Comparison of ENCODE assay signal across 8 mouse cellular contexts in genomic region chr4:148288055-148288549, GRCm38 (mm10). TPM values are rescaled to one million over a fixed set of nuclear protein-coding genes. Genes with fewer than 3 reads are reported as not detected.
DNase-seq lines count a peak whose midpoint lies in the region; ATAC-seq and TF ChIP-seq lines count a peak whose summit lies in the region.

No protein-coding gene starts in this region.

- peak; percentile 88 for DNase-seq in kidney, postnatal 0 days (ENCODE audit: low spot score)
- DNase-seq in liver = peak; percentile 78
- peak; percentile 96 for DNase-seq in midbrain, postnatal 0 days (ENCODE audit: low spot score)
- peak; percentile 82 for DNase-seq in stomach, postnatal 0 days (ENCODE audit: low spot score)

- H3K4me1 ChIP-seq in ES-Bruce4 (ENCODE audit: control insufficient read depth, insufficient read depth, low read length) = no peaks in the 10 kb centered on the region
- H3K4me1 ChIP-seq in forebrain, embryonic 12.5 days = peaks cover 70% of the 10 kb centered on the region
- peaks cover 7% of the 10 kb centered on the region for H3K4me1 ChIP-seq in heart, embryonic 15.5 days (replicated peaks)
- H3K4me1 ChIP-seq in kidney, postnatal 0 days (replicated peaks; ENCODE audit: insufficient read depth, low read length) = peaks cover 5% of the 10 kb centered on the region; the same call in 1 of the 2 replicates
- H3K4me1 ChIP-seq in midbrain, postnatal 0 days (ENCODE audit: insufficient read depth, low read length) = peaks cover 19% of the 10 kb centered on the region; the same call in 1 of the 2 replicates
- H3K4me1 ChIP-seq in stomach, postnatal 0 days (replicated peaks; ENCODE audit: control insufficient read depth, insufficient read depth) = no peaks in the 10 kb centered on the region

- no peaks in the 10 kb centered on the region for H3K27me3 ChIP-seq in ES-Bruce4 (ENCODE audit: control insufficient read depth, insufficient read depth, low read length, poor library complexity, severe bottlenecking)
- peaks cover 43% of the 10 kb centered on the region for H3K27me3 ChIP-seq in forebrain, embryonic 12.5 days
- peaks cover 62% of the 10 kb centered on the region for H3K27me3 ChIP-seq in heart, embryonic 15.5 days
- H3K27me3 ChIP-seq in kidney, postnatal 0 days (ENCODE audit: insufficient read depth, low read length) = peaks cover 20% of the 10 kb centered on the region
- no peaks in the 10 kb centered on the region for H3K27me3 ChIP-seq in midbrain, postnatal 0 days (ENCODE audit: insufficient read depth, low read length)
- peaks cover 15% of the 10 kb centered on the region for H3K27me3 ChIP-seq in stomach, postnatal 0 days (ENCODE audit: control insufficient read depth, insufficient read depth, low read length)

- H3K36me3 ChIP-seq in ES-Bruce4 (ENCODE audit: control insufficient read depth, insufficient read depth, low read length, poor library complexity, severe bottlenecking) = no peaks in the 10 kb centered on the region
- no peaks in the 10 kb centered on the region for H3K36me3 ChIP-seq in forebrain, embryonic 12.5 days (replicated peaks)
- no peaks in the 10 kb centered on the region for H3K36me3 ChIP-seq in heart, embryonic 15.5 days
- no peaks in the 10 kb centered on the region for H3K36me3 ChIP-seq in kidney, postnatal 0 days (ENCODE audit: insufficient read depth, low read length)
- H3K36me3 ChIP-seq in midbrain, postnatal 0 days (ENCODE audit: insufficient read depth, low read length) = no peaks in the 10 kb centered on the region
- H3K36me3 ChIP-seq in stomach, postnatal 0 days (ENCODE audit: control insufficient read depth, insufficient read depth, low read length) = no peaks in the 10 kb centered on the region

- no peaks in the 10 kb centered on the region for H3K9me3 ChIP-seq in ES-Bruce4 (replicated peaks; ENCODE audit: control insufficient read depth, insufficient read depth, low read length, poor library complexity, severe bottlenecking)
- H3K9me3 ChIP-seq in forebrain, embryonic 12.5 days = no peaks in the 10 kb centered on the region
- no peaks in the 10 kb centered on the region for H3K9me3 ChIP-seq in heart, embryonic 15.5 days (replicated peaks)
- no peaks in the 10 kb centered on the region for H3K9me3 ChIP-seq in kidney, postnatal 0 days (replicated peaks; ENCODE audit: low read length)
- no peaks in the 10 kb centered on the region for H3K9me3 ChIP-seq in midbrain, postnatal 0 days (ENCODE audit: low read length)
- H3K9me3 ChIP-seq in stomach, postnatal 0 days (ENCODE audit: control insufficient read depth, low read length) = no peaks in the 10 kb centered on the region

- peak overlapping the region; percentile 43 for H3K9ac ChIP-seq in ES-Bruce4 (ENCODE audit: low read depth, poor library complexity, severe bottlenecking)
- H3K9ac ChIP-seq in forebrain, embryonic 12.5 days = peak overlapping the region; percentile 71
- no peak overlapping the region for H3K9ac ChIP-seq in heart, embryonic 15.5 days
- 0 out of 2 replicates have a peak overlapping the region, but pooled peaks have one; percentile 23 for H3K9ac ChIP-seq in kidney, postnatal 0 days (ENCODE audit: low read depth, low read length)
- H3K9ac ChIP-seq in midbrain, postnatal 0 days (replicated peaks; ENCODE audit: low read length, poor library complexity, severe bottlenecking) = peak overlapping the region; percentile 55
- H3K9ac ChIP-seq in stomach, postnatal 0 days (ENCODE audit: low read length) = no peak overlapping the region

- no peak; the same call in 1 of the 2 replicates for TF ChIP-seq EP300 in ES-Bruce4 (IDR thresholded peaks at IDR 0.05; ENCODE audit: insufficient read depth, low read depth, low read length)
- TF ChIP-seq EP300 in stomach, postnatal 0 days (optimal IDR thresholded peaks at IDR 0.05) = no peak

- H3K27ac ChIP-seq in ES-Bruce4 (ENCODE audit: insufficient read depth, low read length) = no peak overlapping the region
- H3K27ac ChIP-seq in forebrain, embryonic 12.5 days = peak overlapping the region; percentile 60; the same call in 1 of the 2 replicates
- no peak overlapping the region for H3K27ac ChIP-seq in heart, embryonic 15.5 days
- H3K27ac ChIP-seq in kidney, postnatal 0 days = no peak overlapping the region
- H3K27ac ChIP-seq in midbrain, postnatal 0 days (ENCODE audit: low read depth, low read length) = peak overlapping the region; percentile 44; the same call in 1 of the 2 replicates
- H3K27ac ChIP-seq in stomach, postnatal 0 days (replicated peaks) = no peak overlapping the region

- WGBS in forebrain, embryonic 12.5 days = 2% methylated on average over 32 of the region's 32 CpGs
- 3% methylated on average over 32 of the region's 32 CpGs for WGBS in heart, embryonic 15.5 days
- 4% methylated on average over 21 of the region's 32 CpGs for WGBS in kidney, postnatal 0 days
- 2% methylated on average over 29 of the region's 32 CpGs for WGBS in midbrain, postnatal 0 days
- WGBS in stomach, postnatal 0 days = 4% methylated on average over 22 of the region's 32 CpGs

- ATAC-seq in cerebellum, adult (ENCODE audit: insufficient number of reproducible peaks, low FRiP score, low TSS enrichment) = peak; percentile 85
- ATAC-seq in forebrain, embryonic 12.5 days (ENCODE audit: low FRiP score) = peak; percentile 93
- peak; percentile 44; the same call in 1 of the 2 replicates for ATAC-seq in heart, embryonic 15.5 days (replicated peaks; ENCODE audit: insufficient number of reproducible peaks, insufficient read depth, low FRiP score, low read depth)
- peak; percentile 80 for ATAC-seq in kidney, postnatal 0 days (replicated peaks; ENCODE audit: low FRiP score, low read depth)
- ATAC-seq in midbrain, postnatal 0 days (ENCODE audit: low FRiP score) = peak; percentile 89
- peak; percentile 86 for ATAC-seq in stomach, postnatal 0 days (ENCODE audit: low FRiP score, low TSS enrichment)

- TF ChIP-seq CTCF in ES-Bruce4 (IDR thresholded peaks at IDR 0.05; ENCODE audit: low read depth, low read length) = peak; percentile 98
- peak; percentile 99 for TF ChIP-seq CTCF in kidney, postnatal 0 days (IDR thresholded peaks at IDR 0.05; ENCODE audit: low read depth)
- TF ChIP-seq CTCF in midbrain, postnatal 0 days (IDR thresholded peaks at IDR 0.05) = peak; percentile 100
- TF ChIP-seq CTCF in stomach, postnatal 0 days (IDR thresholded peaks at IDR 0.05; ENCODE audit: low read depth) = peak; percentile 91

- 0 out of 2 replicates have a peak overlapping the region, but pooled peaks have one; percentile 3 for H3K4me3 ChIP-seq in ES-Bruce4 (ENCODE audit: low read depth, low read length)
- H3K4me3 ChIP-seq in forebrain, embryonic 12.5 days (replicated peaks) = peak overlapping the region; percentile 60
- H3K4me3 ChIP-seq in heart, embryonic 15.5 days = peak overlapping the region; percentile 37
- peak overlapping the region; percentile 26 for H3K4me3 ChIP-seq in kidney, postnatal 0 days (replicated peaks; ENCODE audit: low read depth, low read length)
- H3K4me3 ChIP-seq in midbrain, postnatal 0 days (ENCODE audit: low read depth, low read length) = peak overlapping the region; percentile 50
- peak overlapping the region; percentile 29 for H3K4me3 ChIP-seq in stomach, postnatal 0 days (ENCODE audit: low read depth, low read length)

- no peak for TF ChIP-seq POLR2A in ES-Bruce4 (IDR thresholded peaks at IDR 0.05; ENCODE audit: insufficient read depth, low read length)

- peak overlapping the region; percentile 87 for H3K4me2 ChIP-seq in forebrain, embryonic 12.5 days
- peak overlapping the region; percentile 62 for H3K4me2 ChIP-seq in heart, embryonic 15.5 days
- peak overlapping the region; percentile 63 for H3K4me2 ChIP-seq in kidney, postnatal 0 days (ENCODE audit: low read length)
- peak overlapping the region; percentile 93 for H3K4me2 ChIP-seq in midbrain, postnatal 0 days (ENCODE audit: low read depth, low read length, poor library complexity, severe bottlenecking)
- peak overlapping the region; percentile 54 for H3K4me2 ChIP-seq in stomach, postnatal 0 days (replicated peaks; ENCODE audit: low read depth)

RNA-seq across cellular contexts. Expression of gene Disp3, which starts 0.3 kb away (rescaled TPM):
- polyA plus RNA-seq in ES-Bruce4 (2011; ENCODE audit: insufficient read depth, insufficient read length, low read depth, missing spikeins) = 0.56 and 1.0 TPM in 2 replicates
- 4.8 and 4.9 TPM in 2 replicates for polyA plus RNA-seq in forebrain, embryonic 12.5 days (2016; fragmentation: Nextera tagmentation; extraction: Ambion mirVana)
- 0.05 TPM in 1 of 2 replicates, not detected in the other for polyA plus RNA-seq in heart, embryonic 15.5 days (2015; fragmentation: Nextera tagmentation; extraction: Ambion mirVana)
- polyA plus RNA-seq in kidney, postnatal 0 days (2015; fragmentation: Nextera tagmentation; extraction: Ambion mirVana) = 0.15 and 0.21 TPM in 2 replicates
- total RNA-seq in midbrain, postnatal 0 days (2014; rRNA removed) = 19.7 and 25.1 TPM in 2 replicates
- 6.8 and 7.8 TPM in 2 replicates for polyA plus RNA-seq in midbrain, postnatal 0 days (2015; fragmentation: Nextera tagmentation; extraction: Ambion mirVana)
- polyA plus RNA-seq in stomach, postnatal 0 days (2015; fragmentation: Nextera tagmentation; extraction: Ambion mirVana) = 0.04 and 0.06 TPM in 2 replicates

Comparison
In these comparisons a context has a peak if more than half of its experiments do, and no peak if none do; other contexts are left out.
1. H3K27ac ChIP-seq: peak in forebrain, embryonic 12.5 days (single experiment) and midbrain, postnatal 0 days (single experiment); none in ES-Bruce4 (single experiment), heart, embryonic 15.5 days (single experiment), kidney, postnatal 0 days (single experiment) and stomach, postnatal 0 days (single experiment).
2. H3K4me3 ChIP-seq: peak in every context shown above with its lines; median percentile 60 in forebrain, embryonic 12.5 days; 50 in midbrain, postnatal 0 days; 37 in heart, embryonic 15.5 days; 29 in stomach, postnatal 0 days; 26 in kidney, postnatal 0 days; 3 in ES-Bruce4.
3. H3K9ac ChIP-seq: peak in ES-Bruce4 (single experiment), forebrain, embryonic 12.5 days (single experiment), kidney, postnatal 0 days (single experiment) and midbrain, postnatal 0 days (single experiment); none in heart, embryonic 15.5 days (single experiment) and stomach, postnatal 0 days (single experiment).
4. Peak in every context shown above with its lines, with median percentiles within 50 percentile points of each other: CTCF ChIP-seq, ATAC-seq, H3K4me2 ChIP-seq and DNase-seq.